Mouse (Mus musculus): ENCODE results near the gene Sestd1.

The Sestd1 gene

DNA sequence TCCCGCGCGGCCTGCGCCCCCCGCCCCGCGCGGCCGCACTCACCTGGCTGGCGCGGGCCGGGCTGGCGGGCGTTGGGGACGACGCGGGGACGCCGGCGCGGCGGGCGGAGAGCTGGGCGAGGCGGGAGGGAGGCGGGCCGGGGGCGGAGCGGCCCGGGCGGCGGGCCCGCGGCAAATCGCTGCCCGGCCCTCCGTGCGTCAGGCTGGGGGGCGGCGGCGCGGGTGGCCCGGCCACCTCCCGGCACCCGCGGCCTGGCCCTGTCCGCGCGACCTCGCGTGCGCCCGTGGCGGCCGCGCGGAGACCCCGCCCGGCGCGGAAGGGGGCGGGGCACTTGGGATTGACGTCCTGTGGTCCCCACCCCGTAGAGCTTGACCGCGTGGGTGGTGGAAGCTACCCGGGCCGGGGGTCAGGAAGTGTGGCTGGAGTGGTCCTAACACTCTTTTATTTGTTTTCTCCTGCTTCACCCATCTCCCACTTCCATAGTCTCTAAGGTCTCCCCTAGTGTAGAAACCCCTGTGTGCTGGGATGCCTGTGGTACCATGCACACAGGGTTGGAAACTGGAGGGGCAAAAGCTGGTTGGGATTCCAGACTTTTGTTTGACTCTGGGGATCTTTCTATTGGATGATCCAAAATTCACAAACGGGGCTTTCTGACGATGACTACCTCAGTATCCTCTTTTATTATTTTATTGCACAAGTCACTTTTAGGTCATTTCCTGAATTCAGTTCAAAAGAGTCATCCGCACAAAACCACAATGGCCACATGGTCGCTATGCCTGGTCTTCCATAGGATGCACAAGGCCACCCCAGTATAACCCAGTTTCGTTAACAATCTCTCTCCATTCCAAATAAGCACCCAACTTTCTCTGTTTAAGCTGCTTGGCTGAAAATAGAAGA, at the start of gene Sestd1:
Gene Sestd1 (minus strand): TSS at position 81 of the 898 bp plus-strand sequence.
- DNase-seq (ENCODE audit: low read depth, low spot score): peak; percentile 64

DNA sequence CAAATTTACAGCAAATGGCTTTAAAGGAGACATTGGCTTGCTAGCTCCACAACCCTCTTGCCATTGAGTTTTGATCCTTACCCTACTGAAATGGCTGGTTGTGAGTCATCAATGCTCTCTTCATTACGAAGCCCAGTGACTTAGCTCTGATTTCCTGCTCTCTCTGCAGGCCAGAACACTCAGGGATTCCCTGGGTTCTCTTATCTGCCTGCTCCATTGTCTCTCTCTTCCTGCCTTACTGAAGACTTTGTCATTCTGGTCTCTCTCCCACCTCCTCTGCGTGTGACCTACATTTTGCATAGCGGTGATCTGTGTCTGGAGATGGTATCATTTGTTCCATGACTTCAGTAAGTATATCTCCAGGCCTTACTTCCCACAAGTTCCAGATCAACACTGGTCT, 46.9 kb upstream of the Sestd1 start:
- DNase-seq (ENCODE audit: low read depth, low spot score): no peak

DNA sequence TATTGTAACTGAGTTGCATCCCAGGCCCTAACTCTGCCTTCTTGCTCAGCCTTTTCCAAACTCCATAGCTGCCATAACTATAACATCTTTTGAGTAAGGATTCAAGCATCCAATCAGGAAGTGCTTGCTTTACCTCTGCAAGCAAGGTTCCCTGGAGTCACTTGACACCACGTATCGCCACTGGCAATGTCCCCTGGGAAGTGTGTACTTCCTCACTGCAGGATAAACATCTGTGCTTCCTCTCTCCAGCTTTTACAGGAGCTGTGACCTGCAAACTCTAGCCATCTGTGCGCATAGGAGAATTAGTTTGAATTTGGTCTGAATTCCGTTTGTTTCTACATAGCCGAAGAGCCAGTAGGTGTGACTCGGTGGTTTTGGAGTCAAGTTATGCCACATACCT, 43.3 kb upstream of the Sestd1 start:
- no peak for DNase-seq (ENCODE audit: low read depth, low spot score)

DNA sequence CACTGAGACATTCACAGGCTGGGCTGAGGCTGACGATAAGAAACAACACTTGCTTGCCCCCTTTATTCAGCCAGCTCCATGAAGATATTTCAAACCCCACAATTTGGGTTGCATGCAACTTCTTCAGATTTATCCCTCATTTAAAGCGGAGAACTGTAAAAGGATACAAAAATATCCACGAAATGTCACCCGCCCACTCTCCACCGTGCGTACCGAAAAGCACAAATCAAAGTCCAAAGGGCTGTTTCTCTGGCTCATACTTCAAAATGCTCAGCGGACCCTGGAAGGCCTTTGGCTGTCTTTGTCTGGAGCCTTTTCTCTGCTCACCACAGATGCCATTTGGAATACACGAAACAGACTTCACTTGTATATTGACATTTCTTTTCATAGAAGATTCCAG, 42.8 kb upstream of the Sestd1 start:
- DNase-seq (ENCODE audit: low read depth, low spot score): no peak

DNA sequence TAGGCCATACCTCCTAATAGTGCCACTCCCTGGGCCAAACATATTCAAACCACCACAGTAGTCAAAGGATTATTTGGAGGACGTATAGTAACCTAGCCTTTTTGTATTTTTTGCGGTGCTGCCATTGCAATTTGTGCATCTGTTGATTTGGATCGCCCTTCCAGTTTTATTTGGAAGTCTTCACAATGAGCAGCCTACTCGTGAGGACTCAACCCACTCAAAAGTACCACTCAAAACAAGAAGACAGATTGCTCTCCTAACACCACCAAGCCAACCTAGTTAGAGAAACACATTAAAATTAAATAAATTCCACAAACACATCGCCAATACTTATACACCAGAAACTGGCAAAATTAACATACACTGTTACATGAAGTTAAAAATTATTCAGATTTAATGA, 38.8 kb upstream of the Sestd1 start:
- DNase-seq (ENCODE audit: low read depth, low spot score): no peak

DNA sequence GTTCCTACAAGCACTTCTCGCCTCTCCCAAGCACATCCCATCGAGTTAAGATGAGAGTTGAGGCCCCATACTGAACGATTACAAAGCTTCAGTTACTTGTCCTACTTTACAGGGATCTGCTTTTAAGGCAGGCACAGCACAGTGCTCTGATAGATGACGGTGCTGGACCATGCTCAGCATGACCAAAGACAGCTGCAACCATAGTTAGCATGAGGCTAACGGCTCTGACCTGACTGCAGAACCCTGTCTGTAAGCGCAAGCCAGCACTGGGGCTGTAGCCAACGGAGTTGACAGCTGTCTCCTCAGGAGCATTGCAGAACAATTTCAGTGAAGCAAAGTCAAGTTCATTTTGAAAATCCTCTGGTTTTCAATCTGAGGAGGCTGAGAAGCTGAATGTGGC, 36.6 kb upstream of the Sestd1 start:
- no peak for DNase-seq (ENCODE audit: low read depth, low spot score)

DNA sequence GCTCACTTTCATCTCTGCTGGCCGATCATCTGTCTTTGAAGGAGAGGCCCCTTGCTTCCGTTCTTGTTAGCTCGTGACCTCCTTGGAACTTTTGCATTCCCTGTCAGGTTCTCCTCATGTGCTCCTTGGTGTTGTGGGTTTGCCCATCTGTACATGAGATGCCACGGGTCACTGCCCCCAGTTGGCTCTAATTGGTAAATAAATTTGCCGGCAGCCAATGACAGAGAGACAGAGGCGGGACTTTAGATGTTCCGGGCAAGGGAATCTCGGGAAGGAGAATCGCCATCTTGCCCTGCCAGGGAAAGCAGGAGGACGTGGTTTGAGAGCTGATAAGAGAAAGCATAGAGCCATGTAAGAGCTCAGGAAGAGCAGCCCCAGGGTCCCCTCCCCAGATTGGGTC, 33.5 kb upstream of the Sestd1 start:
- no peak for DNase-seq (ENCODE audit: low read depth, low spot score)

DNA sequence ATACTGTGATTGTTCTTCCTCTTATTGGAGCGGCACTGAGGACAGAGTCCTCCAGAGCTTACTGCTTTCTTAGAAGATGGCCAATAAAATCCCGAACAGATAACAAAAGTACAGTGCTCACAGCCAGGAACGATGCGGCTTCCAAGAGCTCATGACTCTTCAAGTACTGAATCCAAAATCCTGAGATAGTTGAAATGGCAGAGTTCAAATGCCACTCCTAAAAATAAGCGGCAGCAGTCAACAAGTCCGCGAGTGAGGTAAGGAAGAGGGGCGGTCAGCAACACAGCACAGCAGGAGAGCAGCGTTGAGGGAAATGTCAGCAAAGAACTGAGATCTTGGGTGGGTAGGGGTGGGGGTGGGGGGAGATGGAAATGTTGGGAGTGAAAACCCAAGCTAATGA, 32.2 kb upstream of the Sestd1 start:
- no peak for DNase-seq (ENCODE audit: low read depth, low spot score)

DNA sequence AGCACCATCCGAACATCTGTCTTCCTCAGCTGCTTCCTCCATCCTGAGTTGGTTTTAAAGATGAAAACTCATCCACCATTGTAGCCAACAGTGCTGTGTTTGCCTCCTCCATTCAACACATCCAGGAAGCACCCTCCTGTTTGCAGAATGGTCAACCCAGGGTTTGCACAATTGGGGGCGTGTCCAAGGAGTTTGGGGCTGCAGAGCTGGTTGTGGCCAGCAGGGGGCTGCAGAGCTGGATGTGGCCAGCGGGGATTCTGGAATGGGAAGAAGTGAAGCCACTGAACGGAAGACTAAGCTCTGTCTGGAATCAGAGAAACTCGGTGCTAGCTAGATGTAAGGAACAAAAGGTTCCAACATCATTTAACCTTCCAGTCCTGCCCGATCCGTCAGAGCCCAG, 28.9 kb upstream of the Sestd1 start:
- peak; percentile 91 for DNase-seq (ENCODE audit: low read depth, low spot score)

DNA sequence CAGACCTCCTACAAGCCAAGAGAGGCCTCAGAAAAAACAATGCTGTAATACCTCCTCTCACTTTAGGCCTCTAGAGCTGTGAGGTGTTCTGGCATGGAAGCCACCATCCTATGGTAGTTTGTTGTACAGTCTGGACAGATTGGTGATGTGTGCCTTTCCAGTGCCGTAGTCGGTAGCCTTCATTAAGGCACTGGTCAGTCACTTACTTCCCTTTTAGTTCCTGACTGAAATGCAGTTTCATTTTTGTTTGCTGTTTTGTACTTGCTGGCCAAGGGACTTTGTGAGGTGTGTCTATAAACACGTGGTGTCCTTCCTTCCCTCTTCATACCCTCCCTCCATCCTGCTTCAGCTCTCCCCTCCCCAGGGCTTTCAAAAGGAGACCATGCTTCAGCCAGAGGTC, 24.1 kb upstream of the Sestd1 start:
- no peak for DNase-seq (ENCODE audit: low read depth, low spot score)

DNA sequence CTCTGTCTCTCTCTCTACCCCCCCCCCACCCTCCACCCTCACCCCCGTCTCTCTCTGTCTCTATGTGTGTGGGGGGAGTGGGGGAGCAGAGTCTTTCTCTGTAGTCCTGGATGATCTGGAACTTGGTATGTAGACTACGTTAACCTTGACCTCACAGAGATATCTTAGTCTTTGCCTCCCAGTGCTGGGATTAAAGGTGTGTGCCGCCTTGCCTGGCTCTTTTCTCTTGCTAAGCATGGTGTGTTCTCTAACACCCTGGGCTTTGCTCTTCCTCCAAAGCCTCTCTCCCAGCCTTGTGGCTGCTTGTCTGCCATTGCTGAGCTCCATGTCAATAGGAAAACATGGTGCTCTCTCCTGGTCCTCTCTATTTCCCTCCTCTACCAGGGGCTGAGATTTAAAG, 23.3 kb upstream of the Sestd1 start:
- peak; percentile 58 for DNase-seq (ENCODE audit: low read depth, low spot score)

DNA sequence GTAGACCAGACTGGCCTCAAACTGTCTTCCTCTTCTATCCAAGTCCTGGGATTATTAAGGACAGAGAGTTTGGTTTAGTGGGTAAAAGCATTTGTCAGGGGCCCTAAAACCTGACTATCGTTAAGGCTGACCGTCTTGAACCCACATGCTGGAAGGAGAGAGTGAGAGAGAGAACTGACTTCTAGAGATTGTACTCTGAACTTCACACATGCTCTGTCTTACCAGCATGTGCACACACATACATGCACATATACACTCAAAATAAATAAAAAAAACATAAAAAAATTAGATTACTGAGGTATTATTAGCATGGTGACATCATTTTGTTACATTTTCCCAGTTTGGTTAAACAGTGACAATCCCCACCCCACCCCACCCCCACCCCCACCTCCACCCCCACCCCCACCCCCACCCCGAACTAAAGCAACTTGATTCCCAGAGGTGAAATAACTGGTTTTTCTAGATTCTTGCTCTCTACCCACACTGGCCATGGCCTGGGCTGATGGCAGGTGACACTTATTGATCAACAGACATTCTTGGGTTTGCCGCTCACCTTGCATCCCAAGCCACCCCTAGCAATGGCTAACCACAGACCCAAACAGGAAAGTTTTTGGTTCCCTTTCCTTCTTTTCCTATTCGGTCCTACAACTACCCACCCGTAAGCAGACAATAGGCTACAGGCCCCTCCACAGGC, 22.4 kb upstream of the Sestd1 start:
- DNase-seq (ENCODE audit: low read depth, low spot score): no peak

DNA sequence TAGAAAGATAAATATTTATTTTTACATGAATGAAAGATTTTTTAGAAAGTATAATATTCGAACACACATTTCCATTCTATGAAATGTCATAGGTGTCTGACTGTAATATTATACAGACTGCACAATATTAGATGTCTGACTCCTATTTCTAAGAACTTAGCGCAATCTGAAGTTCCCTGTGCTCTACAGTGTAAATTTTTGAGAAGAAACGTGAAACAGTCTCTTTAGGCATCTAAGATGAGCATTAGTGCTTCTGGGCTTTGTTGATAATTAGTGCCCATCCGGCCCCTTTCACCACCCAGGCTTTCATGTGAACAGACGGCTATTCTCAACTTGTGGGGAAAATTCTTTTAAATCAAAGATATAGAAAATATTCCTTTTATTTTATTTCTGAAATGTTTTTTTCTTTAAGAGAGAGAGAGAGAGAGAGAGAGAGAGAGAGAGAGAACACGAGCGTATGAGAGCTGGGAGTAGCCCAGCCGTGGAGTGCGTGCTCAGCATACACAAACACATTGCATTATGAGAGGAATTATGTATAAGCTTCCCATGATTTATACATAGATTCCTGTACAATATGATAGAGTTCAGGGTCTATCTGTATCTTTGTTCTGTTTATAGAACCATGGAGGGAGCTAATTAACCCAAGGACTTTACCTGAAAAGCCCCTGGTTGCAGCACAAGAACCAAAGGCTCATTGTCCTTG, 21.4 kb upstream of the Sestd1 start:
- no peak for DNase-seq (ENCODE audit: low read depth, low spot score)

DNA sequence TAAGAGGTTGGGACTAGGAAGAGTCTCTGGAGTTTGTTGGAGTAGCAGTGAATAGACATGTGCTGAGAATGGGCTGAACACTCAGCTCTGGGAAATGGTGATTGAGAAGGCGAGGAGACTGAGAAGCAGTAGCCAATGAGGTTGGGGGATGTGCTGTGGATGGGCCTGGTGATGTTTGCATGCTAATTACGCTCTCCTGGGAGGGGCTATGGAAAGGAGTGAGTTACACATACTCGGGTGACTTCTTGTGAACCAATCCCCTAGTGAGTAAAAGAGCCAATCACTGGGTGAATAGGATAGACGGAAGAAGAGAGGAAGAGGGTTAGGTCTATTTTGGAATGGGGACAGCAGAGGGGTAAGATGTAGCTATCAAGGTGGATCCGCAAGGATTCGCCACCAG, 9.3 kb upstream of the Sestd1 start:
- DNase-seq (ENCODE audit: low read depth, low spot score): peak; percentile 52

DNA sequence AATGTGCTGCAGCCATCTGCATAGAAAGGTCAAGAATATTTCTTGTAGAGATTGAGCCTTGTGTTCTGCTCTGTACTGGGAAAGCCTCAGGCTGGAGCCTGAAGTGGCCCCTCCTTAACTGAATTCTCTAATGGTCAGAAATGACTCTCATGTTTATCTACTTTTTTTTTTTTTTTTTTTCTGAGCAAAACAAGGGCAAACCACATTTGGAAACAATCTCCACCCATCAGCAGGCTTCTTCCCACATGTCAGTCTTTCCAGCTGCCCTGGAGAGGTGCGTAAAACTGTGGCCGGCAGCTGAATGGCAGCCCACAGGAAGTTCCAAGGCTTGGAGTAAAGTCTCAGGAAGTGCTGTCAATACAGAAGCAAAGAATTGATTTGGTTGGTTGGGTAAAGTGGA, 6.4 kb upstream of the Sestd1 start:
- DNase-seq (ENCODE audit: low read depth, low spot score): no peak

DNA sequence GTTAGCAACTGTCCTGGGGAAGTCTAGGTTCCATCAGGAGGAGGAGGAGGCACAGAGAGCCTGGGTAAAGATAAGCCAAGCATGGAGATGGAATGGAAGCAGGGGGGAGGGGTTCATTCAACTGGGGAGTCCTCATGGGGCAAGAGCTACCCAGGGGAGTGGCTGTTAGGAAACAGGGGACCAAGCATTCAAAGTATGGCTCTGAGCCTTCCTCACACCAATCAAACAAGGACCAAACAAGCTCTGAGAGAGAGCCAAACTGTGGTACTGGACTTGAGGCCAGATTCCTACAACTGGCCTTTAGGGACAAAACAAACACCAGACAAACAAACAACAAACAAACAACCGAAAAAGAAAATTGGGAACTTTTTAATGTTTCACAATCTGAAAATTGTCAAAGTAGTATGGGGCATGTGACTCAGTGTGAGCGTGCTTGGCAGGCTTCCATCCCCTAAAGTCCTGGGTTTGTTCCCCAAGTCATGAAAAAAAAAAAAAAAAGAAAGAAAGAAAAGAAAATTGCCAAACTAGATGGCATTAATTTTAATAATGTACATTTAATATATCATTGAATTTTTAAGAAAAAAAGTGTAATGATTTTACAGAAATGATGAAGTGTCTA, 4.0 kb upstream of the Sestd1 start:
- DNase-seq (ENCODE audit: low read depth, low spot score): no peak

DNA sequence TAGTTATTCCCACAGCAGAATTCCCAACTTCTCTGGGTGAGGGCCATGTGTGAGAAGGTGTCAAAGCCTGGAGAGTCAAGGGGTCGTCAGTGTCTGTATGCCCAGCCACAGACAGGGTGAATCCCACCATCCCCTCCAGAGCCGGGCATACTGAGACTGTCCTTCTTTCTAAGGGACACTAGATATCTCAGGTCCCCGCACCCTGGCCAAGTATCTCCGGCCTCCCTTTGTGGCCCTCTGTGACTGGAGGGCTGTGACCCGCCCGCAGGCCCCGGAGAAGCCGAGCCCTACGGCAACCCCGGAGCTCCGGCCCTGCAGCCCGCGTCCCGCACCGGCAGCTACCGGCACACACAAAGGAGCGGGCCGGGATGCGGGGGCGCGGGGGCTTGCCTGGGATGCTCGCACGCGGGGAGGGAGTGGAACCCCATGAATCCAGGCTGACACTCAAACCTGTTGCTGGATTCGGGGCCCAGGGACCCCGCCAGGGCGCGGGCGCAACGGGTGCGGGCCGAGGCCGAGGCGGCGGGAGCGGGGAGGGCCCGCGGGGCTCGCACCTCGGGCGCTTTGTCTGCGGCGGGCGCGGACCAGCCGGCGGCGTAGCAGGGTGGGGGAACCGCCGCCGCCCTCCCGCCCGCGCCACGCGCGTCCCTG, 406 bp downstream of the Sestd1 start:
- DNase-seq (ENCODE audit: low read depth, low spot score): peak; percentile 42

DNA sequence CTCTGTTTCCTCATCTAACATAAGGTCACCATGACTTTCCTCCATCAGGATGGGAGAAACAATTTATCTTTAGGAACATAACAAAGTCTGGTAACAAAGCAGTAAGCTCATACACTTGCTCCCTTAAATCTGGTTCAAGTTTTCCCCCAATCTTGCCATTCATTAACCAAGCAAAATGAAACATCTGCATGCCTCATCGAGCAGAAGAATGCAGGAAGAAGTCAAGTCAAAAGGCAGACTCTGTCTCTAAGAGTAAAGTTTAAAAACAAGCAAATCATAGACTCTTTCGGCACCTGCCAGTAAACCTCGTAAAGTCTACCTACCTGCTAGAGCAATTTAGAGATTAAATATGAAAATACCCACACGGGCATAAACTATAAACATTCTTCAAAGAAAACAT, 3.1 kb downstream of the Sestd1 start:
- DNase-seq (ENCODE audit: low read depth, low spot score): no peak

DNA sequence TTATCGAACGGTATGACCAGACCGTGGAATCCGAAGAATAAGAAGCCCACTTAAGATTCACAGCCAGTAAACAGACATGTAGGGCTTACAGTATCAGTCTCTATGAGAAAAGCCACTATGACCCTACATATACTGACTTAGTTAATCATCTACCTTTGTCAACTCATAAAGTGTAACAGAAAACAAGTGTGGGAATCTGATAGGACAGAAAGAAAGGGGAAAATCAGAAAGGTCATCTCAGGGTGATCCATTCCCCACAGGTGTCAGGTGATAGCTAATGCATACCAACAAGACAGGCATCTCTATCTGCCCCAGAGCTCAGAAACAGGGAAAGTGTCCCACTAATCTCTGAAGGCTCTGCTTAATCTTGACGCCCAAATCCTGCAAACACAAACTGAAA, 4.5 kb downstream of the Sestd1 start:
- DNase-seq (ENCODE audit: low read depth, low spot score): no peak

DNA sequence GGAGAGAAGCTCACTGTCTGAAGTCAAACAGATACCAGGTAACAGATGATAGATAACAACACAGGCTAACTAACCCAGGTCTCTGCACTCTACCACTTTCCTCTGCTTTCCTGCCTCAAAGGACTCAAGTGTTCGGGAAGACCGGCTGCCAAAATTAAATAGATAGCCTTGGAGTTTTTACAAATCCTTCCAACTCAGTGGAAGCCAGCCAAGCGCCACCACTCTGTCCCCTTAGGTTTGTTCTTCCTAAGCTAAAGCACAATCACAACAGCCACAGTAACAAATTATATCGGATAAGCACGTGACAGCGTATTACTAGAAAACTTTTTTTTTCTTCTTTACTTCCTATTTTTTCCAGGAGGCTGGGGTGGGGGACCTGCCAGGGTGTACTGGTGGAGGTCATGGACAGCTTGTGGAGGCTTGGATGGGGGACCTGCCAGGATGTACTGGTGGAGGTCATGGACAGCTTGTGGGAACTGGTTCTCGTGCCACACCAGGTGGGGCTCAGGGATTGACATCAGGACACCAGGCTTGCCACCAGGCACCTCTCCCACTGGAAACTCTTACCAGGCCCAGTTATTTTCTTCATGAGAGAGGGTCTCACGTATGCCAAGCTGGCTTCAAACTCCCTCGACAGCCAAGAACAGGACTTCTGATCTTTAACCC, 5.3 kb downstream of the Sestd1 start:
- DNase-seq (ENCODE audit: low read depth, low spot score): no peak

DNA sequence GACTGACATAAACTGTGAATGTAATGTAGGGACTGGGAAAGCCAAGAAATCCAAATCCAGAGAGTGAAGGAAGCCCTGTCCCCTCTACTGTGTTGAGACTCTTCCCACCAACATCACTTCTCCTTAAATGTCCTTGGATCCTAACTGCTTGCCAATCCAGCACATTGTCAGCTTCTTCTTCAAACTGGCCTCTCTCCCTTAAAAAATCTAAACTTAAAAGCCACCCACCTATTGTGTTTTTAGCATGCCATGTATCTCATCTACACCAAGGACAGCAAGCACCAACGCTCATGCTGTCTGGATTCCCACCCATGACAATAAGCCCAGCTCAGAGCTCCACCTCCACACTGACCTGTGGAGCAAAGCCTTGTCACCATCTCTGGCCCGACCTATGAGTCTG, 7.4 kb downstream of the Sestd1 start:
- DNase-seq (ENCODE audit: low read depth, low spot score): no peak
